Mouse (Mus musculus) brain, embryonic 14.5 days (tissue): ENCODE results near the gene Kif28.

Source experiments
- CTCF ChIP-seq: fragments of 200-500 bp; IDR thresholded peaks from 2 replicates; pipeline ENCODE4 v1.5.1; 2012; ENCODE audit warnings: inconsistent platforms, mild to moderate bottlenecking, moderate library complexity, borderline replicate concordance; ENCODE audit not compliant: insufficient read depth, insufficient read length; ENCODE audit errors: extremely low read depth
- POLR2A ChIP-seq: fragments of 200-500 bp; IDR thresholded peaks from 2 replicates; pipeline ENCODE4 v1.6.1; 2012; ENCODE audit warnings: mild to moderate bottlenecking, inconsistent platforms, borderline replicate concordance; ENCODE audit not compliant: poor library complexity, insufficient read depth, insufficient read length, severe bottlenecking; ENCODE audit errors: extremely low read depth

- TF ChIP-seq CTCF (peak; percentile 3; the same call in 1 of the 2 replicates), POLR2A (no peak)
Observed at GRCm38 (mm10) chr1:179668836-179669537, 76.1 kb downstream of the Kif28 start.
